Mouse (Mus musculus) midbrain, embryonic 15.5 days (tissue): ENCODE measurements around the gene Hnf1b. TPM values are rescaled to one million over a fixed set of nuclear protein-coding genes. Genes with fewer than 3 reads are reported as not detected.

Experiments
- ATAC-seq: fragments of 200-750 bp; cut with Nextera tagmentation; replicated peaks from 2 replicates; pipeline ENCODE4 v1.8.0; 2017; ENCODE audit warnings: moderate TSS enrichment
- H3K27ac ChIP-seq: fragments of 300-500 bp; sonication (generic); 2 replicates; pipeline ENCODE4 v1.5.1; 2015; ENCODE audit warnings: mild to moderate bottlenecking, inconsistent platforms
- H3K27me3 ChIP-seq: fragments of 300-500 bp; sonication (generic); replicated peaks from 2 replicates; pipeline ENCODE4 v1.6.1; 2015; ENCODE audit warnings: inconsistent platforms
- H3K36me3 ChIP-seq: fragments of 300-500 bp; sonication (generic); replicated peaks from 2 replicates; pipeline ENCODE4 v1.6.1; 2015; ENCODE audit warnings: inconsistent platforms
- H3K4me1 ChIP-seq: fragments of 300-500 bp; sonication (generic); 2 replicates; pipeline ENCODE4 v1.6.1; 2015; ENCODE audit warnings: inconsistent platforms
- H3K4me2 ChIP-seq: fragments of 300-500 bp; sonication (generic); 2 replicates; pipeline ENCODE4 v1.6.1; 2015; ENCODE audit warnings: inconsistent platforms, mild to moderate bottlenecking, moderate library complexity
- H3K4me3 ChIP-seq: fragments of 300-500 bp; sonication (generic); 2 replicates; pipeline ENCODE4 v1.5.1; 2015; ENCODE audit warnings: mild to moderate bottlenecking, inconsistent platforms
- H3K9ac ChIP-seq: fragments of 300-500 bp; sonication (generic); 2 replicates; pipeline ENCODE4 v1.6.1; 2015; ENCODE audit warnings: mild to moderate bottlenecking, inconsistent platforms
- H3K9me3 ChIP-seq: fragments of 300-500 bp; sonication (generic); 2 replicates; pipeline ENCODE4 v1.6.1; 2016; ENCODE audit warnings: inconsistent platforms
- WGBS: fragments of 180-500 bp; shearing (Covaris S2); methylation state at CpG from one replicate; pipeline ENCODE4 v1.1.7; 2015; ENCODE audit warnings: mixed read lengths; 5-methylcytosine and 5-hydroxymethylcytosine counted together
- polyA plus RNA-seq: library from polyadenylated mRNA; unstranded; fragments of >200 nt; fragmentation: Nextera tagmentation; extraction: Ambion mirVana; gene quantifications from 2 replicates; pipeline ENCODE4 v1.2.1, GENCODE M21; 2015

Hnf1b gene
- polyA plus RNA-seq, 1 experiment from 2014 or later: 0.15 TPM

DNA sequence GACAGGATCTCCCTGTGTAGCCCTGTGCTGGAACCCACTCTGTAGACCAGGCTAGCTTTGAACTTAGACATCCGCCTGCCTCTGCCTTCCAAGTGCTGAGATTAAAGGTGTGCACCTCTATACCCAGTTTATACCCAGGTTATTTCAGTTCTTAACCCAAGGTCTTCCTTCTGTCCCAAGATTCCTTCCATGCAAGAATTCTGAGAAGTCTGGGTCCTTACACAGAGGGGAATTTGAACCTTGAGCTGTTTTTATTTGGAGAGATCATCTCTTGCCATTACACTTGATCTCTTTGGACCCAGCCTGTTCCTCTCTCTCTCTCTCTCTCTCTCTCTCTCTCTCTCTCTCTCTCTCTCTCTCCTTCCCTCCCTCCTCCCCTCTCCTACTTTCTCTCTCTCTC lies 7.4 kb downstream of the Hnf1b start:
- Histone ChIP-seq H3K9me3 (no peaks in the 10 kb centered on the region), H3K9ac (no peak overlapping the region), H3K4me3 (no peak overlapping the region), H3K36me3 (no peaks in the 10 kb centered on the region), H3K27ac (no peak overlapping the region), H3K4me1 (0 out of 2 replicates have a peak, but pooled peaks cover 9% of the 10 kb centered on the region), H3K27me3 (peaks cover 59% of the 10 kb centered on the region), H3K4me2 (no peak overlapping the region)
- 73% methylated on average over 1 of the region's 1 CpGs for WGBS
- ATAC-seq: no peak

DNA sequence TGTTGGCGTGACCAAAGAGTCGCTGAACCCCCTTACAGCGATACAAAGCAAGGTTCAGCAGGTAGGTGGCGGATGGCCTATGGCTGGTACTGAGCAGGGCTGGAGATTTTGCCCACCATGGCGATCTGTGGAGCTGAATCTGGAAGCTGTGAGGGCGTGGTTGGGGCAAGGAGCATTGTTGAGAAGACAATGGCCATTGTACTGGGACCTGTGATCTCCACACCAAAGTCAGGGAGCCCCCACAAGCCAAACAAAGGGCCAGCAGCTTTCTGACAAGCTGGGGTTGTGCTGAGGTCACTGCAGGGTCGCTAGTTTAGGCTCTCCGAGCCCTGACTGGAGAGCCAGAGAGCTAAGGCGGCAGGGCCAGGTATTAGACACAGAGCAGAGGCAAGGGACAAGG lies 15.4 kb downstream of the Hnf1b start:
- no peak for ATAC-seq
- Histone ChIP-seq H3K4me2 (no peak overlapping the region), H3K27me3 (peaks cover 17% of the 10 kb centered on the region), H3K36me3 (no peaks in the 10 kb centered on the region), H3K9me3 (no peaks in the 10 kb centered on the region), H3K27ac (no peak overlapping the region), H3K4me3 (no peak overlapping the region), H3K4me1 (no peaks in the 10 kb centered on the region), H3K9ac (no peak overlapping the region)
- whole genome bisulfite sequencing: 17% methylated on average over 9 of the region's 9 CpGs

DNA sequence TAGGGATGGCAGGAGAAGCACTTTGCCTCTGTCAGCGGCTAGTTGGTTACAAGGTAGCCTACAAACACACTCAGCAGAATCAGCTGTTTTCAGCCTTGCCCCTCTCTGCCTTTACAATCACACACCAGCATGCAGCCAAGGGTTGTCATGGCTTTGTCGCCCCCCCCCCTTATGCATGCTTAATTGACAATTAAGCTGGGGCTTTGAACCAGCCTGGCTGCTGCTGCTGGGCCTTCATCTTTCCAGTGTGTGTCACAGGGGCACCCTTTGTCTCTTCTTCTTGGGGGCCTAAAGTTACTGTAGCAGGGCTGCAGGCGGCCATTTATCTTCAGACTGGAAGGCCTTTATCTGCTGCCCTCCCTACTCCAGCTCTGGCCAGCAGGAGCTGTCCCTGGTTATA lies 17.7 kb downstream of the Hnf1b start:
- H3K9ac ChIP-seq: no peak overlapping the region
- H3K4me2 ChIP-seq: no peak overlapping the region
- H3K27me3 ChIP-seq: peaks cover 17% of the 10 kb centered on the region
- H3K27ac ChIP-seq: no peak overlapping the region
- no peaks in the 10 kb centered on the region for H3K4me1 ChIP-seq
- WGBS: 29% methylated on average over 3 of the region's 3 CpGs
- H3K4me3 ChIP-seq: no peak overlapping the region
- H3K9me3 ChIP-seq: no peaks in the 10 kb centered on the region
- no peak for ATAC-seq
- no peaks in the 10 kb centered on the region for H3K36me3 ChIP-seq

DNA sequence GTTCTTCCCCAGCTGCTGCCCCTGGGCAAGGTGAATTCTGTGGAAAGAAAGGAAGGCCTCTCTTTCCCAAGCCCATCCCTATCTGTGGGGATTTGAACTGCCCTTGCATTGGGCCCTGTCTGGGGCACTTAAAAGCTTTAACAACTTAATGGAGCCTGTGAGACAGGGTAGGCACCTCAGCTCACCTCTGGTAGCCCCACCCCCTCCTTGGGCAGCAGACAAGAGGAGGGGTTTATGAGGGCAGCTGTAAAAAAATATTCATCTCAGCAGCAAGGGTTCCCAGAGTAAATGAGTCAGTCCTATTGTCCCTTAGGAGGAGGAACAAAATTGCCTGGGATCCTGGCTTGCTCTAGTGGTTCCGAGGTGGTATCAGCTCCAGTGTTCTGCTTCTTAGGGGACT lies 19.3 kb downstream of the Hnf1b start:
- Histone ChIP-seq H3K36me3 (no peaks in the 10 kb centered on the region), H3K4me3 (no peak overlapping the region), H3K4me1 (no peaks in the 10 kb centered on the region), H3K9me3 (no peaks in the 10 kb centered on the region), H3K4me2 (no peak overlapping the region), H3K9ac (no peak overlapping the region), H3K27me3 (peaks cover 9% of the 10 kb centered on the region), H3K27ac (no peak overlapping the region)
- no peak for ATAC-seq
- 5% methylated on average over 1 of the region's 1 CpGs for WGBS

DNA sequence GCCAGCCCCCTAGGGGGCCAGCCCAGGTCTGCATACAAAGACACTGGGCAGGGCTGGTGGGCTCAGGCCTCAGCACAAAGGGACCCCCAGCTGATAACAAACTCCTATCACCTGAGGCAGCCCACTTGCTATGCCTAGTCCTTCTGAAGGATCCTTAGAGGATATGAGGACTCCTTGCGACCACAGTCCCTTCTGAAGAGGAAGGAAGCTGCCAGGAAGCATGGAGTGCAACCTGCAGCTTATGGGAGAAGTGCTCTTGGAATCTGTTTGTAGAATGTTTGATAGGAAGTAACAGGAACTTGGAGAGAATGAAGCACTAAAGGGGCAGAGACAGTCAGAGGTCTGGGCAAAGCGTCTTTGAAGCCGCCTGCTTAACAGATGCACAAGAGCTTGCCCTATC lies 19.8 kb downstream of the Hnf1b start:
- WGBS: 41% methylated on average over 3 of the region's 3 CpGs
- peaks cover 6% of the 10 kb centered on the region; the same call in 1 of the 2 replicates for H3K27me3 ChIP-seq

DNA sequence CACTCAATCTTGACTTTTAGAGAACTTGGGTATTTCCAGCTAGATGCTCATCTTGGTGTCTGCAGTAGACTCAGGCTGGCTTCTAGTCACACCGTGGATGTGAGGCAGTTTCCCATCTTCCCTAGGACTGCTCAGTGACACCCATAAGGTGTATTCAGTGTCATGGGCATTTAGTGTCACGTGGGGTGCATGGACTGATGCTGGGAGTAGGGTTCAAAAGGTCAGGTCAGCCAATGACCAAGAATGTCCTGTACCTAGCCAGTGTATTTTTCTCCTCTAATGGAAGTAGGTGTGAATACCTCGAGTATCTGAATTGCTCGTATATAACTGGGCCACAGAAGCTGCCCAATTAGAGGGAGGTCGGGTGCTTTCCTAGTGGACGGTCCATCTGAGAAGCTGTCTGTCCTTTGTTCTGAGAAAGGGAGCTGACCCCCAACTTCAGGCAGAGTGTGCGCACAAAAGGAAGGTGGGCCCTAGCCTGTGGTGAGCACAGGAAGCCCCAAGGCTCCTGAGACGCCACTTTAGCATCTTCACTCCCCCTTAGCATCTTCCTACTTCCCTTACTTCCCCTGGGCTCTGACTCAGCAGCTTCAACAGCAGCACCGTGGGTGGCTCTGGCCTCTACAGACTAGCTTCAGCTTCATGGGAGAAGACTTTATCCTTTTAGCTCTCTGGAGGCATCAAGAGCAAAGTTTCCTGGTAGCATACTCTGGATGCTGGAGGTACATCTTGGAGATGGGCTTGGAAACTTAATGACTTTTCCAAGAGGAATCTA lies 22.1 kb downstream of the Hnf1b start:
- no peaks in the 10 kb centered on the region for H3K36me3 ChIP-seq
- H3K4me3 ChIP-seq: no peak overlapping the region
- WGBS: 80% methylated on average over 9 of the region's 9 CpGs

More for the DNA sequence above, 19.8 kb downstream of the Hnf1b start:
- no peak overlapping the region for H3K4me2 ChIP-seq
- no peaks in the 10 kb centered on the region for H3K36me3 ChIP-seq
- no peak overlapping the region for H3K9ac ChIP-seq
- no peak for ATAC-seq
- H3K4me3 ChIP-seq: no peak overlapping the region
- no peaks in the 10 kb centered on the region for H3K9me3 ChIP-seq
- no peaks in the 10 kb centered on the region for H3K4me1 ChIP-seq
- H3K27ac ChIP-seq: no peak overlapping the region

DNA sequence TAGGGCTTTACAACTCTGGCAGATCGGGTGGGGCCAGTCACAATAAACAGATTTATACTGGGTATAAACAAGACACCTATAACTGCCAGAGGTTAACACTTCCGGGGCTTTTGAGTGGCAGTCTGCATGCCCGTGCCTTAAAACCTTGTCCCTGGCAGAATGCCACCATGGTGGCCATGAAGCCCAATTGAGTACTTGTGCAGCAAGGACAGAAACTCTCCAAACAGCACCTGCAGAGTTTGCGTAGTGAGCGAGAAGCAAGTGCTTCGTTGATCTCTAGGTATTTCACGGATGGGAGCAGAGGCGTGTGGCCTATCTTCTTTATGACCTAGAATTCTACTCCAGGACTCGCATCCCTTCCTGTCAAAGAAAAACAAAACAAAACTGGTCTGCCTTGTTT lies 23.6 kb downstream of the Hnf1b start:
- WGBS: 84% methylated on average over 9 of the region's 9 CpGs
- Histone ChIP-seq H3K4me3 (no peak overlapping the region), H3K27ac (no peak overlapping the region), H3K27me3 (no peaks in the 10 kb centered on the region), H3K36me3 (no peaks in the 10 kb centered on the region), H3K9me3 (no peaks in the 10 kb centered on the region), H3K9ac (no peak overlapping the region), H3K4me2 (no peak overlapping the region), H3K4me1 (no peaks in the 10 kb centered on the region)
- ATAC-seq: no peak

More for the DNA sequence above, 22.1 kb downstream of the Hnf1b start:
- H3K9me3 ChIP-seq: no peaks in the 10 kb centered on the region
- H3K4me2 ChIP-seq: no peak overlapping the region
- ATAC-seq: no peak
- no peak overlapping the region for H3K9ac ChIP-seq
- H3K4me1 ChIP-seq: no peaks in the 10 kb centered on the region
- no peak overlapping the region for H3K27ac ChIP-seq
- peaks cover 5% of the 10 kb centered on the region; the same call in 1 of the 2 replicates for H3K27me3 ChIP-seq

DNA sequence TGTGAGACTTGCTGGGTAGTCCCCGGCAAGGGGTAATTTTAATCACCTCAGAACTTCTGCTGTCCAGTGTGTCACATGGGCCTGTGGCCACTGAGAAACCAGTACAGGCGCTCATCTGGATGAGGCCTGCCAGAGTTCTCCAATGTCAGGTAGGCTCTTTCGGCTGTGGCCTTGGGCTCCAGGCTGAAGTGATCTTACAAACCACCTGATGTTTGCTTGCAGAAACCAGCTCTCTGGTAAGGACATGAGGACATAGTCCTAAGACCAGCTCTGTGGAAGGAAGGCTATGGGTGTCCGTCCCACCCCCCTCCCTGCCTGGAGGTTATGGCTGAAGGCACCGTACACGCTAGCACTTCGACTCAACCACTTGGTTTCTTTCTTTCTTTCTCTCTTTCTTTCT lies 26.8 kb downstream of the Hnf1b start:
- no peak overlapping the region for H3K9ac ChIP-seq
- no peaks in the 10 kb centered on the region for H3K27me3 ChIP-seq
- no peaks in the 10 kb centered on the region for H3K36me3 ChIP-seq
- H3K27ac ChIP-seq: no peak overlapping the region
- H3K4me2 ChIP-seq: no peak overlapping the region
- 94% methylated on average over 7 of the region's 7 CpGs for WGBS
- no peak overlapping the region for H3K4me3 ChIP-seq
- H3K4me1 ChIP-seq: no peaks in the 10 kb centered on the region
- no peaks in the 10 kb centered on the region for H3K9me3 ChIP-seq
- ATAC-seq: no peak

DNA sequence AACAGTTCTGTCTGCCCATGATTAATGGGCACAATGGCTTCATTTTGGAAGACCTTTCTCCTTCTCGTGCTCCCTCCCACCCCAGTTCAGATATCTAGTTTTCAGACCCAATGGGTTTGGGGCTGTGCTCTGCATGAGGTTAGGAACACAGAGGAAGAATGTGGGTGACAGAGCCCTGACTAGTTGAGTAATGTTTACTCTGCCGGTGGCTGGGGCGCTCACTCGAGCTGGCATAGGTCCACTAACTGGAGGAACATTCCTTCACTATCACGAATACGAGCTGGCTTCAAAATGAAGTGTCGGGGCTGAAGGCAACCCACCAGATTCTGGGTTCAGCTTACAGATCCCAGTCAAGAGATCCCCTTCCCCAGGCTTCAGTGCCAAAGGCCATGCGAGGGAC lies 27.9 kb downstream of the Hnf1b start:
- Histone ChIP-seq H3K9me3 (no peaks in the 10 kb centered on the region), H3K9ac (no peak overlapping the region), H3K27me3 (no peaks in the 10 kb centered on the region), H3K4me3 (no peak overlapping the region), H3K4me2 (no peak overlapping the region), H3K4me1 (no peaks in the 10 kb centered on the region), H3K27ac (no peak overlapping the region), H3K36me3 (no peaks in the 10 kb centered on the region)
- WGBS: 85% methylated on average over 8 of the region's 8 CpGs
- ATAC-seq: no peak

DNA sequence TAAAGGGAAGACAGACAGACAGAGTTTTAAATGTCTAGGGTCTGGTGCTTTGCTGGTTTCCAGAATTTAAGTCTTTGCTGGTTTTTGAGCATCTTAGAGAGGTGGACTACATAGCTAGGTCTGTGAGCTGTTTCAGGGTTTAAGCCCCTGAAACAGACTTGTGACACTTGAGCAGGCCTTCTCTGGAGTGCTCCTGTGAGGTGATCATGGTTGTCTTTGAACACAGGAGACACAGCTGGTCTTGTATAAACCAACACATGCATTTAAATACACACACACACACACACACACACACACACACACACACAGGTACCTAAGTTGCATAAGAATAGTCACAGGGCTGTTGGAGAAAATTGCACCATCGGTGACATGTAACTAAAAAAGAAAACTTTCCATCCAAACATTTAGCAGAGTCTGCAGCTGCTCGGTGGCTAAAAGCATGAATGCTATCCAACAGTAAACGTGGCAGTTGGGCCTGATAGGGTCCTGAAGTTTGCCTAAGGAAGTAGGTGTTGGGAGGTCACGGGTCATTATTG lies 28.6 kb downstream of the Hnf1b start:
- Histone ChIP-seq H3K9ac (no peak overlapping the region), H3K27ac (no peak overlapping the region), H3K9me3 (no peaks in the 10 kb centered on the region), H3K4me2 (no peak overlapping the region), H3K4me1 (no peaks in the 10 kb centered on the region), H3K27me3 (no peaks in the 10 kb centered on the region), H3K4me3 (no peak overlapping the region), H3K36me3 (no peaks in the 10 kb centered on the region)
- no peak for ATAC-seq
- WGBS: 78% methylated on average over 4 of the region's 4 CpGs

DNA sequence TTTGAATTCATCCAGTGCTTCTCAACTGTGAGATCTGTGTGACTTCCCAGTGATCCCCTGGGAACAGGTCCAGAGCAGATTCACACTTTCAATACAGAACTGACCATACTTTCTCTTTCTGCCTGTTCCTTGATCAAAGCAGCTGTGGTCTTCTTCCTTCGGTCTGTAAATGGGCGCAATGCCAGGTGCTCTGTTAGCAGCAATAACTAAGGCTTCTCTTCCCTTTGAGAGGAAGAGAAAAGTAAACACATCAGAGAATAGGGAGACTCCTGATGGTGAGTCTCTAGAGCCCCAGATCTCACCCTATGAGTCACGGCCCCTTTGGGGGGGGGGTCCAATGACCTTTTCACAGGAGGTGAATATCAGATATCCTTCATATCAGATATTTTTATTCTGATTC lies 29.3 kb downstream of the Hnf1b start:
- H3K36me3 ChIP-seq: no peaks in the 10 kb centered on the region
- 77% methylated on average over 3 of the region's 3 CpGs for WGBS
- H3K9me3 ChIP-seq: no peaks in the 10 kb centered on the region
- no peak overlapping the region for H3K4me3 ChIP-seq
- H3K9ac ChIP-seq: no peak overlapping the region
- ATAC-seq: no peak
- H3K27ac ChIP-seq: no peak overlapping the region
- no peaks in the 10 kb centered on the region for H3K27me3 ChIP-seq
- H3K4me2 ChIP-seq: no peak overlapping the region
- no peaks in the 10 kb centered on the region for H3K4me1 ChIP-seq

DNA sequence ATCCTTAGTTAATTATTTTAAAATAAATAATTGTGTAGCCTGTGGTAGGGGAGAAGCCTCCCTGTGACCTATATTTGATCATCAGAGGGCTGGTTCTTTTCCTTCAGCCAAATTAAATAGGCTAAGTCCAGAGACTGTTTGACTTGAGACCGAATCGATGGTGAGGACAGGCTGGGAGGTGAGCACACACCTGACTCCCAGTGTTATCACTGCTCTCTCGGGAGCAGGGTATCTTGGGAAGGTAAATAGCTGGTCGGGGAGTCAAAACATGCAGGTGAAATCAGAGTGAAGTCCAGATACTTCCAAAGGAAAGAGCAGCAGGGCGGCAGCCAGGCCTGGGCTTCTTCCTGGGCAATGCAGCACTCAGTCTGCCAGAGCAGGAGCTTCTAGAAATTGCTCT lies 31.6 kb downstream of the Hnf1b start:
- H3K4me3 ChIP-seq: no peak overlapping the region
- no peak overlapping the region for H3K4me2 ChIP-seq
- WGBS: 83% methylated on average over 5 of the region's 5 CpGs
- no peaks in the 10 kb centered on the region for H3K9me3 ChIP-seq
- no peaks in the 10 kb centered on the region for H3K36me3 ChIP-seq
- no peaks in the 10 kb centered on the region for H3K27me3 ChIP-seq
- H3K27ac ChIP-seq: no peak overlapping the region
- no peak for ATAC-seq
- no peaks in the 10 kb centered on the region for H3K4me1 ChIP-seq
- no peak overlapping the region for H3K9ac ChIP-seq

DNA sequence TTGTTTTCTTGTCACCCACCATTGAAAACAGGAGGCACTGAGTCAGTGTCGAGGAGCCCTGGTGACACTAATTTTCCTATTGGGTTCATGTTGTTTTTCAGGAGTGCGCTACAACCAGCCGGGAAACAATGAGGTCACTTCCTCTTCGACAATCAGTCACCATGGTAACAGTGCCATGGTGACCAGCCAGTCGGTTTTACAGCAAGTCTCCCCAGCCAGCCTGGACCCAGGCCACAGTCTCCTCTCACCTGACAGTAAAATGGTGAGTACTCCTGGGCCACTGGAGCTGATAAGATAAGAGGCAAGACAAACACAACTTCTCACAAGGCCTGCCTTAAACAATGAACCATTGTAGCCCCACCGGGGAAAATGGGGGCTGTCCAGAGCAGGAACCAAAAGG lies 32.7 kb downstream of the Hnf1b start:
- H3K36me3 ChIP-seq: no peaks in the 10 kb centered on the region
- no peak overlapping the region for H3K27ac ChIP-seq
- H3K4me1 ChIP-seq: no peaks in the 10 kb centered on the region
- ATAC-seq: no peak
- no peak overlapping the region for H3K4me2 ChIP-seq
- no peak overlapping the region for H3K9ac ChIP-seq
- H3K9me3 ChIP-seq: no peaks in the 10 kb centered on the region
- WGBS: 62% methylated on average over 6 of the region's 6 CpGs
- H3K4me3 ChIP-seq: no peak overlapping the region
- no peaks in the 10 kb centered on the region for H3K27me3 ChIP-seq
